Mouse (Mus musculus): ENCODE measurements around the gene Zpbp2. TPM values are rescaled to one million over a fixed set of nuclear protein-coding genes. Genes with fewer than 3 reads are reported as not detected.
A peak's percentile ranks its signal among the peaks of the same experiment; 100 is the strongest.

Gene Zpbp2
- total and polyA plus RNA-seq, 3 experiments, result 0.12 to 0.58 TPM; not detected in 1

- H3K4me3 ChIP-seq (ENCODE audit: control insufficient read depth in 1 of 2, insufficient read depth in 1 of 2, low read depth in 2 of 2, low read length in 2 of 2), result no peak overlapping the region
- no peaks in the 10 kb centered on the region for H3K79me2 ChIP-seq (ENCODE audit: control insufficient read depth, insufficient read depth, low read length, poor library complexity)
- H3K27ac ChIP-seq (ENCODE audit: control insufficient read depth, low read depth, low read length), result no peak overlapping the region
- DNase-seq (ENCODE audit: low read depth, low spot score), result no peak
- no peaks in the 10 kb centered on the region for H3K9me3 ChIP-seq (replicated peaks; ENCODE audit: insufficient read depth, low read length)
- no peak overlapping the region for H3K9ac ChIP-seq (ENCODE audit: control insufficient read depth, low read depth, low read length, poor library complexity, severe bottlenecking)
- no peaks in the 10 kb centered on the region for H3K36me3 ChIP-seq (ENCODE audit: control insufficient read depth in 1 of 2, insufficient read depth in 2 of 2, low read length in 2 of 2)
- peaks cover 18 to 32% of the 10 kb centered on the region in 2 experiments for H3K27me3 ChIP-seq (ENCODE audit: control insufficient read depth in 1 of 2, insufficient read depth in 2 of 2, low read length in 2 of 2)
- TF ChIP-seq E2F4 (IDR thresholded peaks at IDR 0.05; ENCODE audit: borderline replicate concordance, low read depth, low read length), result no peak
- no peak for TF ChIP-seq MEF2A (IDR thresholded peaks at IDR 0.05; ENCODE audit: extremely low read depth, insufficient replicate concordance, low read depth, low read length, poor library complexity, severe bottlenecking)
- TF ChIP-seq MAZ (IDR thresholded peaks at IDR 0.05; ENCODE audit: low read depth, low read length), result no peak
- no peak for TF ChIP-seq UBTF (IDR thresholded peaks at IDR 0.05; ENCODE audit: borderline replicate concordance, insufficient read depth, low read depth, low read length)
- TF ChIP-seq CHD2 (IDR thresholded peaks at IDR 0.05; ENCODE audit: low read length), result no peak
- no peak for TF ChIP-seq ZKSCAN1 (IDR thresholded peaks at IDR 0.05; ENCODE audit: low read depth, low read length)
- no peak for TF ChIP-seq JUND (IDR thresholded peaks at IDR 0.05; ENCODE audit: low read depth, low read length)
- H3K4me1 ChIP-seq (ENCODE audit: control insufficient read depth in 1 of 2, insufficient read depth in 2 of 2, low read length in 2 of 2), result no peaks in the 10 kb centered on the region
Measured at GRCm38 (mm10) chr11:98537480-98538034, 13.3 kb upstream of the Zpbp2 start.

- no peaks in the 10 kb centered on the region for H3K79me2 ChIP-seq (ENCODE audit: control insufficient read depth, insufficient read depth, low read length, poor library complexity)
Measured at GRCm38 (mm10) chr11:98540319-98540718, 10.6 kb upstream of the Zpbp2 start.

GRCm38 (mm10) chr11:98542553-98542952 lies 8.3 kb upstream of the Zpbp2 start:
- Histone ChIP-seq H3K27ac (ENCODE audit: control insufficient read depth, low read depth, low read length) (no peak overlapping the region), H3K27me3 (ENCODE audit: control insufficient read depth in 1 of 2, insufficient read depth in 2 of 2, low read length in 2 of 2) (peaks cover 7 to 18% of the 10 kb centered on the region in 2 experiments), H3K79me2 (ENCODE audit: control insufficient read depth, insufficient read depth, low read length, poor library complexity) (no peaks in the 10 kb centered on the region), H3K9me3 (replicated peaks; ENCODE audit: insufficient read depth, low read length) (no peaks in the 10 kb centered on the region), H3K36me3 (ENCODE audit: control insufficient read depth in 1 of 2, insufficient read depth in 2 of 2, low read length in 2 of 2) (no peaks in the 10 kb centered on the region), H3K4me3 (ENCODE audit: control insufficient read depth in 1 of 2, insufficient read depth in 1 of 2, low read depth in 2 of 2, low read length in 2 of 2) (no peak overlapping the region), H3K9ac (ENCODE audit: control insufficient read depth, low read depth, low read length, poor library complexity, severe bottlenecking) (no peak overlapping the region), H3K4me1 (ENCODE audit: control insufficient read depth in 1 of 2, insufficient read depth in 2 of 2, low read length in 2 of 2) (no peaks in the 10 kb centered on the region)
- no peak for DNase-seq (ENCODE audit: low read depth, low spot score)
- no peak for TF ChIP-seq SMC3 (IDR thresholded peaks at IDR 0.05; ENCODE audit: low read depth, low read length)
- no peak for TF ChIP-seq USF1 (IDR thresholded peaks at IDR 0.05; ENCODE audit: low read depth, low read length)
- TF ChIP-seq UBTF (IDR thresholded peaks at IDR 0.05; ENCODE audit: borderline replicate concordance, insufficient read depth, low read depth, low read length), result no peak
- TF ChIP-seq RAD21 (IDR thresholded peaks at IDR 0.05; ENCODE audit: low read depth, low read length), result no peak
- TF ChIP-seq TCF12 (IDR thresholded peaks at IDR 0.05; ENCODE audit: low read depth, low read length), result no peak
- TF ChIP-seq MXI1 (IDR thresholded peaks at IDR 0.05; ENCODE audit: low read depth, low read length), result no peak
- TF ChIP-seq ELF1 (IDR thresholded peaks at IDR 0.05; ENCODE audit: low read depth, low read length), result no peak
- no peak for TF ChIP-seq ZMIZ1 (IDR thresholded peaks at IDR 0.05; ENCODE audit: low read depth, low read length)
- TF ChIP-seq SIN3A (IDR thresholded peaks at IDR 0.05; ENCODE audit: low read length), result no peak
- TF ChIP-seq CHD1 (IDR thresholded peaks at IDR 0.05; ENCODE audit: low read depth, low read length), result no peak
- no peak for TF ChIP-seq ZKSCAN1 (IDR thresholded peaks at IDR 0.05; ENCODE audit: low read depth, low read length)
- no peak for TF ChIP-seq KAT2A (conservative IDR thresholded peaks at IDR 0.05; ENCODE audit: low read depth, low read length)
- no peak for TF ChIP-seq GABPA (IDR thresholded peaks at IDR 0.05; ENCODE audit: low read depth, low read length)
- TF ChIP-seq MAX (IDR thresholded peaks at IDR 0.05; ENCODE audit: low read length), result no peak
- TF ChIP-seq NELFE (IDR thresholded peaks at IDR 0.05; ENCODE audit: low read depth, low read length), result no peak
- no peak for TF ChIP-seq MEF2A (IDR thresholded peaks at IDR 0.05; ENCODE audit: extremely low read depth, insufficient replicate concordance, low read depth, low read length, poor library complexity, severe bottlenecking)
- no peak for TF ChIP-seq E2F4 (IDR thresholded peaks at IDR 0.05; ENCODE audit: borderline replicate concordance, low read depth, low read length)

More at GRCm38 (mm10) chr11:98540319-98540718, 10.6 kb upstream of the Zpbp2 start:
- Histone ChIP-seq H3K36me3 (ENCODE audit: control insufficient read depth in 1 of 2, insufficient read depth in 2 of 2, low read length in 2 of 2) (no peaks in the 10 kb centered on the region), H3K9ac (ENCODE audit: control insufficient read depth, low read depth, low read length, poor library complexity, severe bottlenecking) (no peak overlapping the region), H3K27me3 (ENCODE audit: control insufficient read depth in 1 of 2, insufficient read depth in 2 of 2, low read length in 2 of 2) (peaks cover 9 to 29% of the 10 kb centered on the region in 2 experiments), H3K4me3 (ENCODE audit: control insufficient read depth in 1 of 2, insufficient read depth in 1 of 2, low read depth in 2 of 2, low read length in 2 of 2) (no peak overlapping the region), H3K4me1 (ENCODE audit: control insufficient read depth in 1 of 2, insufficient read depth in 2 of 2, low read length in 2 of 2) (no peaks in the 10 kb centered on the region), H3K27ac (ENCODE audit: control insufficient read depth, low read depth, low read length) (no peak overlapping the region), H3K9me3 (replicated peaks; ENCODE audit: insufficient read depth, low read length) (no peaks in the 10 kb centered on the region)
- DNase-seq (ENCODE audit: low read depth, low spot score), result peak; percentile 31
- TF ChIP-seq MYB (IDR thresholded peaks at IDR 0.05; ENCODE audit: low read depth, low read length) (no peak), SMC3 (IDR thresholded peaks at IDR 0.05; ENCODE audit: low read depth, low read length) (peak; percentile 27; the same call in 1 of the 2 replicates), CTCF (IDR thresholded peaks at IDR 0.05 in 2 of 3, conservative IDR thresholded peaks at IDR 0.05 in 1 of 3; ENCODE audit: control insufficient read depth in 1 of 3, insufficient read depth in 1 of 3, low read depth in 2 of 3, low read length in 3 of 3, poor library complexity in 1 of 3, severe bottlenecking in 1 of 3) (peak; percentile 30 to 43 (median 41); a peak in 5 of 6 replicates), ETS1 (IDR thresholded peaks at IDR 0.05; ENCODE audit: low read depth, low read length) (no peak), ZC3H11A (IDR thresholded peaks at IDR 0.05; ENCODE audit: low read depth, low read length) (no peak), KAT2A (conservative IDR thresholded peaks at IDR 0.05; ENCODE audit: low read depth, low read length) (no peak), RAD21 (IDR thresholded peaks at IDR 0.05; ENCODE audit: low read depth, low read length) (peak; percentile 31), MAFK (IDR thresholded peaks at IDR 0.05; ENCODE audit: borderline replicate concordance, low read depth, low read length) (no peak)
